Mouse (Mus musculus): ENCODE measurements around the gene Agr2.

- TF ChIP-seq TAL1 (IDR thresholded peaks at IDR 0.05; ENCODE audit: low read length), result no peak
- no peak for TF ChIP-seq GATA1 (IDR thresholded peaks at IDR 0.05; ENCODE audit: low read length)
Measured at GRCm38 (mm10) chr12:35966768-35967141, 26.0 kb upstream of the Agr2 start.

All from erythroblast, embryonic 14.5 days (primary cell).